Mouse (Mus musculus) heart, adult 2 months (tissue): ENCODE measurements around the gene Setdb1. TPM values are rescaled to one million over a fixed set of nuclear protein-coding genes. Genes with fewer than 3 reads are reported as not detected.
"Not testable (repeated sequence)": the region's sequence is repeated elsewhere in the genome, so short reads cannot be mapped to it uniquely, and the experiment has no call there.

Source experiments
- DNase-seq, 2 experiments: peaks; one replicate each; pipeline ENCODE4 v3.0.0; 2021
- H3K27ac ChIP-seq: fragments of 200-600 bp; 2 replicates; pipeline ENCODE4 v1.8.1; 2022
- H3K27me3 ChIP-seq: fragments of 200-500 bp; 2 replicates; pipeline ENCODE4 v1.6.1; 2012; ENCODE audit warnings: mild to moderate bottlenecking, low read length, inconsistent platforms, mixed read lengths; ENCODE audit not compliant: control insufficient read depth, insufficient read depth
- H3K36me3 ChIP-seq: fragments of 200-500 bp; 2 replicates; pipeline ENCODE4 v1.6.1; 2012; ENCODE audit warnings: low read length, inconsistent platforms; ENCODE audit not compliant: control insufficient read depth, insufficient read depth
- H3K4me1 ChIP-seq: fragments of 200-500 bp; 2 replicates; pipeline ENCODE4 v1.6.1; 2011; ENCODE audit warnings: low read length; ENCODE audit not compliant: control insufficient read depth, insufficient read depth
- H3K4me3 ChIP-seq: fragments of 200-600 bp; 2 replicates; pipeline ENCODE4 v1.8.1; 2022
- H3K79me2 ChIP-seq: fragments of 200-500 bp; replicated peaks from 2 replicates; pipeline ENCODE4 v1.6.1; 2012; ENCODE audit warnings: mild to moderate bottlenecking, inconsistent platforms, low read length, moderate library complexity, mixed read lengths; ENCODE audit not compliant: control insufficient read depth, insufficient read depth
- H3K9ac ChIP-seq: fragments of 200-500 bp; 2 replicates; pipeline ENCODE4 v1.6.1; 2012; ENCODE audit warnings: low read depth, mild to moderate bottlenecking, control low read depth, inconsistent platforms, low read length, mixed read lengths
- CTCF ChIP-seq: fragments of 200-600 bp; IDR thresholded peaks from 2 replicates; pipeline ENCODE4 v1.8.1; 2022; ENCODE audit warnings: antibody characterized with exemption, mild to moderate bottlenecking, moderate library complexity
- EP300 ChIP-seq: fragments of 200-500 bp; IDR thresholded peaks from 2 replicates; pipeline ENCODE4 v1.6.1; 2011; ENCODE audit warnings: low read depth, low read length, control low read depth; ENCODE audit not compliant: insufficient read depth
- POLR2A ChIP-seq: fragments of 200-500 bp; IDR thresholded peaks from 2 replicates; pipeline ENCODE4 v1.6.1; 2011; ENCODE audit warnings: mild to moderate bottlenecking, low read depth, low read length, control low read depth; ENCODE audit not compliant: insufficient read depth
- WGBS: fragments of 180-500 bp; shearing (Covaris S2); methylation state at CpG from one replicate; pipeline ENCODE4 v1.1.7; 2018; 5-methylcytosine and 5-hydroxymethylcytosine counted together
- intact Hi-C: fragments of 180-260 bp; cut with DNase I; formaldehyde crosslinking; loops from one replicate; pipeline ENCODE4 v1.15.1; 2025
- polyA plus RNA-seq: library from polyadenylated mRNA; depleted of rRNA; stranded (reverse); fragments of >200 nt; gene quantifications from 2 replicates; pipeline ENCODE4 v1.2.3, GENCODE M21; 2012
- total RNA-seq, 2 experiments: library from RNA; stranded (reverse); gene quantifications; 2 replicates each; pipeline ENCODE4 v1.2.3; 2021

Setdb1 gene
- total and polyA plus RNA-seq, 3 experiments: 8.0 to 12.2 (median 10.4) TPM

DNA sequence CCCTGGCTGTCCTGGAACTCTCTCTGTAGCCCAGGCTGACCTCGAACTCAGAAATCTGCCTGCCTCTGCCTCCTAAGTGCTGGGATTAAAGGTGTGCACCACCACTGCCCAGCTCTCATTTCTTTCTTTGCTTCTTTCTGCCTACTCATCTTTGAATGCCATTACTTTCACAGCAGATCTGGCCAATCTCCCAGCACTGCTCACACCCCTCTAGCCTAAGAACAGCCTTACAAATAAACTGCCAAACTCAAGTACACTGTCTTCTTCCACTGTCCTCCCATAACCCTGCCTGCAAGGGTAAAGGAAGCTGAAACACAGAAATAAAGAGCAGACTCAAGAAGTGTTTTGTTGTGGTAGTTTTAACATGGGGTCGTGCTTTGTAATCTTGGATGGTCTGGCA lies 744 bp upstream of the Setdb1 start:
- 97% methylated on average over 2 of the region's 2 CpGs for WGBS
- Histone ChIP-seq H3K9ac (no peak overlapping the region), H3K79me2 (no peaks in the 10 kb centered on the region), H3K36me3 (peaks cover 2% of the 10 kb centered on the region; the same call in 1 of the 2 replicates), H3K27me3 (no peaks in the 10 kb centered on the region), H3K4me1 (no peaks in the 10 kb centered on the region), H3K27ac (no peak overlapping the region), H3K4me3 (no peak overlapping the region)
- no peak for DNase-seq
- intact Hi-C loops: loop anchor here (2.0 to 10.0 kb wide), 3 partner anchors 43 to 267 kb away; partner anchors contain the start of genes Arnt, Cers2 and Ensa
- TF ChIP-seq POLR2A (no peak), EP300 (no peak), CTCF (no peak)

DNA sequence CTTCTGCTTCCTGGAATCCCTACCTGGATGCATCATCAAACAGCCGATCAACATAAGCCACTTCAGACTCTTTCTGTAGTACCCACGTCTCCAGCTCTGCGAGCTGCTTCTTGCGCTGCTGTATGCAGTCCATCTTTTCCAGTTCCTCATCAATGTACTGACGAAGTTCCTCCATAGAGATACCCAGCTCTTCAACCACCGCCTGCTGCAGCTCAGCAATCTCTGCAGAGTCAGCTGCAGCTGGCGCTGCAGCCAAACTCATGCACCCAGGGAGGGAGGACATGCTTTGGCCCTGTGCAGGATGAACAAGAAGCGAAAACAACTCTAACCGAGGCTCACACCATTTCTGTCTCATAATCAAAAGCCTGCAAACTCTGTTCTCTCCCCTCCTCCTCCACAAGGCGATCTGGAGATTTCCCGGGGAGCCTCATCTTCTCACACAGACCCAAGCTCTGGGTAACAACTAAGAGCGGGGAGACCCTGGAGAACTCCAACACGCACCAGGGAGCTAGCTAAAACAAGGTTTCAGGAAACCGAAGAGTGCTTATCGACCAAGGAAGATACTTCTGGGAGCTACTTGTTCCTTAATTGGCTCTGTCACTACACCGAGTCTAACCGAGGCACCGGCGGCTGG lies 974 bp downstream of the Setdb1 start:
- H3K27ac ChIP-seq, H3K36me3 ChIP-seq, H3K4me1 ChIP-seq, H3K27me3 ChIP-seq, H3K4me3 ChIP-seq, H3K79me2 ChIP-seq, H3K9ac ChIP-seq: not testable (repeated sequence)
- DNase-seq: peak in 1 of 2 experiments; percentile 23
- intact Hi-C loops: loop anchor here (2.0 to 10.0 kb wide), 3 partner anchors 41 to 269 kb away; partner anchors contain the start of genes Arnt, Cers2 and Ensa
- WGBS: 21% methylated on average over 12 of the region's 19 CpGs

DNA sequence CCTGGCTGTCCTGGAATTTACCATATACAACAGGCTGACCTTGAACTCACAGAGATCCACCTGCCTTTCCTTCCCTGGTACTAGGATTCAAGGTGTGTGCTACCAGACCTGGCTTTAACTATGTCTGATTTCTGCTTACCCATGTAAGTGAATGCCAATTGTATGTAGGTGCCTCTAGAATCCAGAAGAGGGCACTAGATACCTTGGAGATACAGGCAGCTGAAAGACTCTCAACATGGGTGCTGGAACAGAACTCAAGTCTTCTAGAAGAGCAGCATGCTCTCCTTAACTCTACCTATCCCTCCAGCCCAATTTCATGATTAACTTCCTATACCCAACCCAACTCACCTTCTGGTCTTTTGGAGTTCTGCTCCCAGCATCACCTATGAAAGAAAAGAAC lies 7.5 kb downstream of the Setdb1 start:
- intact Hi-C loops: loop anchor here (2.0 kb wide), 1 partner anchor 97 kb away; no protein-coding TSS in a partner anchor
- no peaks in the 10 kb centered on the region; the same call in none of the 2 replicates for H3K36me3 ChIP-seq
- TF ChIP-seq POLR2A (no peak), CTCF (peak; percentile 79), EP300 (no peak)
- no peaks in the 10 kb centered on the region for H3K4me1 ChIP-seq
- no peaks in the 10 kb centered on the region for H3K79me2 ChIP-seq
- H3K27ac ChIP-seq: no peak overlapping the region
- no peak overlapping the region for H3K4me3 ChIP-seq
- H3K27me3 ChIP-seq: no peaks in the 10 kb centered on the region
- DNase-seq: no peak
- H3K9ac ChIP-seq: no peak overlapping the region

DNA sequence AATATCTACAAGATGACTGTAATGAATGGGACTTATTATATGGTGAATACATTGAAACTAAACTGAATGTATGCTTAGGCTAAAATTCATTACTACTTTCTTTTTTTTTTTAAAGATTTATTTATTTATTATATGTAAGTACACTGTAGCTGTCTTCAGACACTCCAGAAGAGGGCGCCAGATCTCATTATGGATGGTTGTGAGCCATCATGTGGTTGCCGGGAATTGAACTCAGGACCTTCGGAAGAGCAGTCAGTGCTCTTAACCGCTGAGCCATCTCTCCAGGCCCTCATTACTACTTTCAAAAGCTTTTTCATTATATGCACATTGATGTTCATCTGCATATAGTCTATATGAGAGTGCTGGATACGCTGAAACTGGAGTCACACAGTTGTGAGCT lies 8.7 kb downstream of the Setdb1 start:
- not testable (repeated sequence) for H3K36me3 ChIP-seq, H3K27ac ChIP-seq, DNase-seq, H3K79me2 ChIP-seq, H3K4me3 ChIP-seq, H3K27me3 ChIP-seq, H3K4me1 ChIP-seq, H3K9ac ChIP-seq
- peak; percentile 43 for TF ChIP-seq CTCF
- 95% methylated on average over 5 of the region's 5 CpGs for WGBS
- intact Hi-C loops: loop anchor here (2.0 kb wide), 1 partner anchor 98 kb away; no protein-coding TSS in a partner anchor

DNA sequence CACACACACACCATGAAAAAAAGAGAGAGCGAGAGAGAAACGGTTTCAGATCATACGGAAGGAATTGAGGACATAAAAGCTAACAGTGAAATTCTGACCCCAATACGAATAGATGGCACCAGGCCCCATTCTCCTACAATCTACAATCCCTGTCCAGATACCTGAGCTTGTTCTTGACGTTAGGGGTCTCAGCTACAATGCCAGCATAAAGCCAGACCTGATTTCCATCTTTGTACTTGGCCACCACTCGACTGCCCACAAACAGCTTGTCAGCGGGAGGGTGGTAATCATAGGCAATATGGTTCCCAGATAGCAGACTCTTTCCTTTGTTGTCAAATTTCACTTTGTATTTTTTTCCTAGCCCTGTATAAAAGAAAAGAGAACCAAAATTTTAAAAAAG lies 10.5 kb downstream of the Setdb1 start:
- H3K4me1 ChIP-seq: no peaks in the 10 kb centered on the region
- WGBS: 89% methylated on average over 7 of the region's 7 CpGs
- no peak overlapping the region for H3K27ac ChIP-seq
- H3K79me2 ChIP-seq: no peaks in the 10 kb centered on the region
- DNase-seq: no peak
- intact Hi-C loops: no loop called here
- H3K27me3 ChIP-seq: no peaks in the 10 kb centered on the region
- no peak overlapping the region for H3K4me3 ChIP-seq
- no peak overlapping the region for H3K9ac ChIP-seq
- H3K36me3 ChIP-seq: no peaks in the 10 kb centered on the region; the same call in 1 of the 2 replicates
- no peak for TF ChIP-seq EP300
- TF ChIP-seq POLR2A: no peak
- no peak for TF ChIP-seq CTCF

DNA sequence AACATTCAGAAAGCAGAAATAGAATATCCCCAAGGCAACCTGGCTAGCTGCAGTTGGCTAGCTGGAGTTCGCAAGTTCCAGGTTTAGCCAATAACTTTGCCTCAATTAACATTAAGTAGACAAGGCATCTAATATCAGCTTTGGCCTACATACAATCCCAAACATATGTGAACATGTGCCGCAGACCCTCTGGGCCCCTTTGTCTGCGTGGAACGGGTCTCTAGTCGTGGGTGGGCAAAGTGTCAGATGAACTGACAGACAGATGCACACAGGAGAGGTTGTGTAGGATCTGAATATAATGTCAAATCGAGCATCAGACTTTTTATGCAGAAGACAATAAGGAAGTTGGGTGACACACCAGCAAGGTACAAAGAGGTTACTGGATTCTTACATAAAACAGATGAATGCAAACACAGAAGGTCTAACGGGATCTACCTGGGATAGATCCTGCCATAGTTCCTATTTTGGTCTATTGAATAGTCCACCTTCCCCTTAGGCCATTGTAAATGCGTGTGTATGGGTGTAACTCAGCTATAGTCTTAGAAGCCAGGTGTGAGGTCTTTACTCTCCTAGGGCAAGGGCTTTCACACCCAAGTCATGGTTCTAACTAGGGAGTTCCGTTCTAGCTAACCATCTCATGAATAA lies 13.5 kb downstream of the Setdb1 start:
- H3K36me3 ChIP-seq, intact Hi-C loops, H3K4me3 ChIP-seq, H3K9ac ChIP-seq, H3K27me3 ChIP-seq, DNase-seq, H3K4me1 ChIP-seq, H3K27ac ChIP-seq, H3K79me2 ChIP-seq: not testable (repeated sequence)
- WGBS: 94% methylated on average over 9 of the region's 9 CpGs
